Mouse (Mus musculus) liver, embryonic 14.5 days (tissue): ENCODE data around the gene Hipk1. TPM values are rescaled to one million over a fixed set of nuclear protein-coding genes. Genes with fewer than 3 reads are reported as not detected.

Source experiments
- ATAC-seq: fragments of 200-750 bp; cut with Nextera tagmentation; 2 replicates; pipeline ENCODE4 v1.8.0; 2017; ENCODE audit warnings: moderate number of reproducible peaks, mild to moderate bottlenecking, moderate library complexity; ENCODE audit not compliant: insufficient read depth
- DNase-seq, 3 experiments: peaks; one replicate each; pipeline ENCODE4 v3.0.0-alpha.2; 2012 to 2013; ENCODE audit warnings: low read depth in 3 of 3, low spot score in 3 of 3
- H3K27ac ChIP-seq: fragments of 300-500 bp; sonication (generic); 2 replicates; pipeline ENCODE4 v1.5.1; 2014; ENCODE audit warnings: moderate library complexity, mild to moderate bottlenecking, control low read depth, inconsistent platforms
- H3K27me3 ChIP-seq: fragments of 300-500 bp; sonication (generic); 2 replicates; pipeline ENCODE4 v1.6.1; 2014; ENCODE audit warnings: mild to moderate bottlenecking, low read length, moderate library complexity; ENCODE audit not compliant: control insufficient read depth, insufficient read depth
- H3K36me3 ChIP-seq: fragments of 300-500 bp; sonication (generic); replicated peaks from 2 replicates; pipeline ENCODE4 v1.6.1; 2014; ENCODE audit warnings: low read depth; ENCODE audit not compliant: control insufficient read depth, insufficient read depth
- H3K4me1 ChIP-seq, 2 experiments: fragments of 200-500 bp in 1 of 2; fragments of 300-500 bp in 1 of 2; sonication (generic) in 1 of 2; replicated peaks; 2 replicates each; pipeline ENCODE4 v1.6.1; 2012 to 2014; ENCODE audit warnings: antibody characterized with exemption in 1 of 2, inconsistent platforms in 1 of 2, low read length in 1 of 2; ENCODE audit not compliant: control insufficient read depth in 2 of 2, insufficient read depth in 2 of 2
- H3K4me2 ChIP-seq: fragments of 300-500 bp; sonication (generic); 2 replicates; pipeline ENCODE4 v1.6.1; 2014; ENCODE audit warnings: low read depth, mild to moderate bottlenecking, control low read depth, moderate library complexity
- H3K4me3 ChIP-seq, 2 experiments: fragments of 200-500 bp in 1 of 2; fragments of 300-500 bp in 1 of 2; sonication (generic) in 1 of 2; 2 replicates each; pipeline ENCODE4 v1.5.1; 2012 to 2014; ENCODE audit warnings: low read depth in 2 of 2, low read length in 2 of 2, mild to moderate bottlenecking in 2 of 2, control low read depth in 1 of 2, inconsistent platforms in 1 of 2, moderate library complexity in 1 of 2; ENCODE audit not compliant: insufficient read depth in 1 of 2
- H3K9ac ChIP-seq: fragments of 300-500 bp; sonication (generic); replicated peaks from 2 replicates; pipeline ENCODE4 v1.6.1; 2014; ENCODE audit warnings: mild to moderate bottlenecking, control low read depth, moderate library complexity
- H3K9me3 ChIP-seq: fragments of 300-500 bp; sonication (generic); 2 replicates; pipeline ENCODE4 v1.6.1; 2016; ENCODE audit warnings: low read length, mixed read lengths; ENCODE audit not compliant: control insufficient read depth
- CTCF ChIP-seq: IDR thresholded peaks from 2 replicates; pipeline ENCODE4 v1.5.1; 2016; ENCODE audit warnings: antibody characterized with exemption, low read depth, control low read depth
- EP300 ChIP-seq: IDR thresholded peaks from 2 replicates; pipeline ENCODE4 v1.6.1; 2016; ENCODE audit warnings: antibody characterized with exemption, low read depth
- WGBS: fragments of 180-500 bp; shearing (Covaris S2); extraction: QIAGEN DNeasy Blood & Tissue Kit; methylation state at CpG from one replicate; pipeline ENCODE4 v1.1.7; 2014; ENCODE audit not compliant: insufficient replicate concordance; 5-methylcytosine and 5-hydroxymethylcytosine counted together
- polyA plus RNA-seq, 2 experiments: library from polyadenylated mRNA; depleted of rRNA in 1 of 2; stranded (reverse) in 1 of 2; unstranded in 1 of 2; fragments of >200 nt; fragmentation: Nextera tagmentation in 1 of 2; extraction: Ambion mirVana in 1 of 2; gene quantifications; 2 replicates each; pipeline versions ENCODE4 v1.2.1 to v1.2.3; 2012 to 2014

Gene Hipk1
- polyA plus RNA-seq, 2 experiments, result 17.1 to 22.4 TPM

GRCm38 (mm10) chr3:103740342-103740741 is 51.0 kb downstream of the Hipk1 start:
- H3K4me3 ChIP-seq, result no peak overlapping the region
- no peak for DNase-seq
- H3K4me1 ChIP-seq, result no peaks in the 10 kb centered on the region; a peak in 2 of 4 replicates
- no peaks in the 10 kb centered on the region for H3K9me3 ChIP-seq
- peaks cover 43% of the 10 kb centered on the region for H3K36me3 ChIP-seq
- no peak overlapping the region for H3K4me2 ChIP-seq
- TF ChIP-seq EP300, result no peak
- no peak for TF ChIP-seq CTCF
- no peak overlapping the region for H3K27ac ChIP-seq
- H3K9ac ChIP-seq, result no peak overlapping the region
- no peaks in the 10 kb centered on the region for H3K27me3 ChIP-seq
- ATAC-seq, result no peak
- WGBS, result 71% methylated on average over 5 of the region's 5 CpGs

- Histone ChIP-seq H3K4me2 (peak within 1 kb of the TSS; percentile 54), H3K4me1 (no peaks in the 10 kb centered on the region; a peak in 2 of 4 replicates), H3K36me3 (peaks cover 32% of the 10 kb centered on the region), H3K9ac (no peak within 1 kb of the TSS), H3K27me3 (no peaks in the 10 kb centered on the region), H3K4me3 (peak within 1 kb of the TSS; percentile 18 to 25), H3K9me3 (no peaks in the 10 kb centered on the region), H3K27ac (no peak within 1 kb of the TSS)
- 96% methylated on average over 1 of the region's 1 CpGs for whole genome bisulfite sequencing
- no peak for DNase-seq
- TF ChIP-seq CTCF (no peak), EP300 (no peak)
- no peak for ATAC-seq
Observed at GRCm38 (mm10) chr3:103739329-103739728, 52.0 kb downstream of the Hipk1 start, which contains the start of gene Gm10964. Gene Gm10964, plus strand, starts transcription at chr3:103739366.

DNA sequence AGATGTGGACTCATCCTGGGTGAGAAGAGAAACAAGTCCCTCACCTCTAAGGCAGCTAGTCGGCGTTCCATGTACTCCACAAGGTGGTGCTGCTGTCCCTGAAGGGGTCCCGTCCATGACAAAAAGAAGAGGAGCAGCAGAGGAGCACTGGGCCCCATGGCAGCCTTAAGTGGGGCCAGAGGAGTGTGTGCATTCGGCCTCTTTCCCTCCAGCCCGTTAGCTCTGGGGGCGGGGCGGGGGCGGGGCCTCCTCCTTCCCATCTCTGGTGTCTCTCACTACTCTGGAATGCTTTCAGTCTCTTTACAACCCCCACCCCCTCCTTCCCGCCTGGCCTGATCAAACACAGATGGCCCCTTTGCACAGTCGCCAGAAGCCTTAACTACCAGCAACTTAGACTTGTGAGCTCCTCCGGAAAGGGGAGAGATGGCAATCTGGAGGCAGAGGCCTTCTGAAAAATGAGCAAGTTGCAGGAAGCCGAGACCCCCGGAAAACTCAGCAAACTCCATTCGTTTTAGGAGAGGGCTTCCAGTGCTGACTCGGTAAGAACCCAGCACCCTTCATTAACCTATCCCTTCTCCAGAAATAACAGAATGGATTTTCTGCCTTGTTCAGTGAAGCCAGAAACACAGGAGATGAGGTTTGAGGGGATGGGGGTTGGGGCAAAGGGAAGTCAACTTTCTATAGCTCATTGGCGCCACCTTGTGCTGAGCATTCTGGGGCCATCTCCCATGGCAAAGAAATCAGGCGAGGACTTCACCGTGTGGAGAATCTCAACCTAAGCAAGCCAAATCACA is 53.4 kb downstream of the Hipk1 start, which contains the start of gene Olfml3:
Gene Olfml3 (minus strand): TSS at position 224 of the 794 bp plus-strand sequence.
- H3K9ac ChIP-seq, result no peak within 1 kb of the TSS
- no peak within 1 kb of the TSS for H3K27ac ChIP-seq
- no peaks in the 10 kb centered on the region; a peak in 2 of 4 replicates for H3K4me1 ChIP-seq
- peak within 1 kb of the TSS; percentile 54 for H3K4me2 ChIP-seq
- no peaks in the 10 kb centered on the region for H3K9me3 ChIP-seq
- ATAC-seq (peak; percentile 73), DNase-seq (peak; percentile 42 to 54 (median 52))
- WGBS, result under 1% methylated on average over 18 of the region's 18 CpGs
- H3K27me3 ChIP-seq, result no peaks in the 10 kb centered on the region
- H3K4me3 ChIP-seq, result peak within 1 kb of the TSS; percentile 18 to 27
- TF ChIP-seq CTCF (peak; percentile 82), EP300 (no peak)
- peaks cover 19% of the 10 kb centered on the region for H3K36me3 ChIP-seq

- Histone ChIP-seq H3K4me1 (no peaks in the 10 kb centered on the region; a peak in 2 of 4 replicates), H3K27me3 (no peaks in the 10 kb centered on the region), H3K4me3 (peak overlapping the region in 1 of 2 experiments; percentile 27; a peak in 1 of 4 replicates), H3K9ac (no peak overlapping the region), H3K27ac (no peak overlapping the region), H3K9me3 (no peaks in the 10 kb centered on the region), H3K36me3 (peaks cover 16% of the 10 kb centered on the region), H3K4me2 (no peak overlapping the region; the same call in 1 of the 2 replicates)
- ATAC-seq, result no peak
- no peak for DNase-seq
- TF ChIP-seq CTCF (no peak), EP300 (no peak)
- 78% methylated on average over 16 of the region's 16 CpGs for WGBS
Observed at GRCm38 (mm10) chr3:103737061-103737754, 54.2 kb downstream of the Hipk1 start.
